Mouse (Mus musculus) ovary, adult 18-20 months (tissue): ENCODE results near the gene 4930535I16Rik.
"Not testable (repeated sequence)": the region's sequence is repeated elsewhere in the genome, so short reads cannot be mapped to it uniquely, and the experiment has no call there.

ENCODE experiments used
- DNase-seq: peaks from one replicate; pipeline ENCODE4 v3.0.0; 2022; ENCODE audit warnings: low spot score, mixed read lengths

4930535I16Rik gene

GRCm38 (mm10) chr4:123917548-123918140, at the start of gene 4930535I16Rik:
TSS of gene 4930535I16Rik (minus strand) at chr4:123918022.
- DNase-seq: no peak

- no peak for DNase-seq
Observed at GRCm38 (mm10) chr4:123962721-123963120, 44.9 kb upstream of the 4930535I16Rik start.

- no peak for DNase-seq
Observed at GRCm38 (mm10) chr4:123960955-123961354, 43.1 kb upstream of the 4930535I16Rik start.

- DNase-seq: no peak
Observed at GRCm38 (mm10) chr4:123957891-123958290, 40.1 kb upstream of the 4930535I16Rik start.

GRCm38 (mm10) chr4:123957492-123957808, 39.6 kb upstream of the 4930535I16Rik start:
- no peak for DNase-seq

GRCm38 (mm10) chr4:123956703-123957491, 39.1 kb upstream of the 4930535I16Rik start:
- peak; percentile 16 for DNase-seq

- no peak for DNase-seq
Observed at GRCm38 (mm10) chr4:123952059-123952458, 34.2 kb upstream of the 4930535I16Rik start.

GRCm38 (mm10) chr4:123949649-123950048, 31.8 kb upstream of the 4930535I16Rik start:
- no peak for DNase-seq

GRCm38 (mm10) chr4:123948901-123949300, 31.1 kb upstream of the 4930535I16Rik start:
- DNase-seq: no peak

GRCm38 (mm10) chr4:123947149-123947548, 29.3 kb upstream of the 4930535I16Rik start:
- no peak for DNase-seq

- no peak for DNase-seq
Observed at GRCm38 (mm10) chr4:123946701-123947100, 28.9 kb upstream of the 4930535I16Rik start.

- not testable (repeated sequence) for DNase-seq
Observed at GRCm38 (mm10) chr4:123940878-123941277, 23.1 kb upstream of the 4930535I16Rik start.

GRCm38 (mm10) chr4:123939838-123940237, 22.0 kb upstream of the 4930535I16Rik start:
- no peak for DNase-seq

GRCm38 (mm10) chr4:123936059-123936458, 18.2 kb upstream of the 4930535I16Rik start:
- no peak for DNase-seq

GRCm38 (mm10) chr4:123934306-123934705, 16.5 kb upstream of the 4930535I16Rik start:
- no peak for DNase-seq

- no peak for DNase-seq
Observed at GRCm38 (mm10) chr4:123929994-123930393, 12.2 kb upstream of the 4930535I16Rik start.

- no peak for DNase-seq
Observed at GRCm38 (mm10) chr4:123927961-123928360, 10.1 kb upstream of the 4930535I16Rik start.

GRCm38 (mm10) chr4:123921055-123921565, 3.3 kb upstream of the 4930535I16Rik start:
- DNase-seq: no peak

- DNase-seq: no peak
Observed at GRCm38 (mm10) chr4:123918851-123919250, 1.0 kb upstream of the 4930535I16Rik start.

- DNase-seq: peak; percentile 100
Observed at GRCm38 (mm10) chr4:123916748-123917547, 874 bp downstream of the 4930535I16Rik start, which contains the start of gene Rragc. TSS of gene Rragc (plus strand) at chr4:123917446.

- DNase-seq: no peak
Observed at GRCm38 (mm10) chr4:123912431-123912830, 5.4 kb downstream of the 4930535I16Rik start.

- DNase-seq: no peak
Observed at GRCm38 (mm10) chr4:123911503-123911902, 6.3 kb downstream of the 4930535I16Rik start.
